Mouse (Mus musculus): Measurements from ENCODE around the gene Carmil1. TPM values are rescaled to one million over a fixed set of nuclear protein-coding genes. Genes with fewer than 3 reads are reported as not detected.

Carmil1 gene
- total RNA-seq, 2 experiments from 2014 or later, result 9.1 to 10.6 TPM

GRCm38 (mm10) chr13:23990928-23991327 lies 289.7 kb downstream of the Carmil1 start, which contains the start of gene Scgn:
TSS of gene Scgn (minus strand) at chr13:23991214.
- DNase-seq (ENCODE audit: low spot score), result no peak
- intact Hi-C loops (cut with DNase I), result no loop called here

DNA sequence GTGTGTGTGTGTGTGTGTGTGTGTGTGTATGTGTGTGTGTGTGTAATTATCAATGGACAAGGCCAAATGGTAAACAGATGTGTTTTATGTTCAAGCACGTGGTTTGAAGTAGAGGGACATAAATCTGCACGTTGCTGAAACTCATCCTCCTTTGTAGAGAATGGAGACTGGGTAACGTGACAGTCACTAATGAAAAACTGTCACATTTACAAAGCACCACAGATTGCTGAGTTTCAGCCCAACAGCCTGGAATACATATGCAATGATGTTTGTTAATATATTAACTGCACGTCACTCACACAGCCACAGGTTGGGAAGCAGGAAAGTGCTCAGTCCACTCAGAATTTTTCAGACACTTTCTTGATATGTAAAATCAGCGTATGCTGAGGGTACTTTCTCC lies 290.1 kb downstream of the Carmil1 start:
- DNase-seq (ENCODE audit: low spot score), result no peak
- intact Hi-C loops (cut with DNase I), result no loop called here

GRCm38 (mm10) chr13:23985130-23985529 lies 295.5 kb downstream of the Carmil1 start:
- DNase-seq (ENCODE audit: low spot score), result no peak
- intact Hi-C loops (cut with DNase I), result no loop called here

DNA sequence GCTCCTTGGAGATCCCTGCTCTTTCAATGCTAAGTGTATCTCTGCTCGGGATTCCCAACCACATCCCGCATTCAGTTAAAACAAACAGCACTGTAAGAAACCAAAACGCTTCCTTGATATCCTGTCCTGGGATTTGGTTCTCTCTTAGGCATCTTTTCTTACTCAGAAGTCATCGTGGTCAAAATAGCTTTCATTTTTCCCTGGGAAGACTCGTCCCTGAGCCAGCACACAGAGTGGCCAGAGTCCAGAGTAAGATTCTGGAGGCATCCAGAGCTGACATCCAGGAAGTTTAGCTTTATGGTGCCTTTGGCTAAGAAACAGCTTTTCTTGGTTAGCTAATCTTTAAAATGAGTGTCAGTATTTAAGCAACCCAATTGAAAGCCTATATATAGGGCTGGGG lies 308.3 kb downstream of the Carmil1 start:
- no peak for DNase-seq (ENCODE audit: low spot score)
- intact Hi-C loops (cut with DNase I), result no loop called here

GRCm38 (mm10) chr13:23971870-23972269 lies 308.7 kb downstream of the Carmil1 start:
- no peak for DNase-seq (ENCODE audit: low spot score)
- intact Hi-C loops (cut with DNase I), result no loop called here

- no peak for DNase-seq (ENCODE audit: low spot score)
Measured at GRCm38 (mm10) chr13:23964909-23965308, 315.7 kb downstream of the Carmil1 start.

More at GRCm38 (mm10) chr13:23964909-23965308, 315.7 kb downstream of the Carmil1 start:
- intact Hi-C loops (cut with DNase I), result no loop called here

Other genes with a start within 250 kb of the Carmil1 start
- 1 to 10 TPM; 2.9 to 4.9 TPM for gene Cmah, start 46.6 kb upstream of the Carmil1 start, total RNA-seq (2021)

Measured in heart, postnatal 25 days (tissue).